Mouse (Mus musculus) ovary, adult 18-20 months (tissue): ENCODE results near the gene Zfp580.

Source experiments
- DNase-seq: peaks from one replicate; pipeline ENCODE4 v3.0.0; 2022; ENCODE audit warnings: low spot score, mixed read lengths

The Zfp580 gene

GRCm38 (mm10) chr7:5035628-5036027, 15.7 kb upstream of the Zfp580 start:
- no peak for DNase-seq

- DNase-seq = no peak
These were observed 15.2 kb upstream of the Zfp580 start for GRCm38 (mm10) chr7:5036136-5036535.

DNA sequence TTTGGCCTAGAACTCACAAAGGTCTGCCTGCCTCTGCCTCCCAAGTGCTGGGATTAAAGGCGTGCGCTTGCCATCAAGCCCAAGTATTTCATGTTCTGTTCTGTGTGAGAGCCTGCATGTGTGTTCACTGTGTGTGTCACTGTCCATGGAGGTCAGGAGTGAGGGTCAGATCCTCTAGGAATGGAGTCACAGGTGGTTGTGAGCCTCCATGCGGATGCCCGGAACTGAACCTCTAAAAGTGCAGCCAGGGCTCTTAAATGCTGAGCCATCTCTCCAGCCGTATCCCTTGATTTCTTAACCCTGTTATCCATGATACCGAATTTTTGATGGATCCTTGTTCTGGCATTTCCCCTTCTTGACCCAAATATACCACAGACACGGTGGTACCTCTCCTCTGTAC, 14.3 kb upstream of the Zfp580 start:
- DNase-seq = no peak

GRCm38 (mm10) chr7:5037467-5037866, 13.9 kb upstream of the Zfp580 start:
- no peak for DNase-seq

GRCm38 (mm10) chr7:5038109-5038732, 13.1 kb upstream of the Zfp580 start, which contains the start of gene Zfp784:
Zfp784 (minus strand) TSS chr7:5038446.
- peak; percentile 88 for DNase-seq

- no peak for DNase-seq
These were observed 12.4 kb upstream of the Zfp580 start for GRCm38 (mm10) chr7:5038940-5039339.

DNA sequence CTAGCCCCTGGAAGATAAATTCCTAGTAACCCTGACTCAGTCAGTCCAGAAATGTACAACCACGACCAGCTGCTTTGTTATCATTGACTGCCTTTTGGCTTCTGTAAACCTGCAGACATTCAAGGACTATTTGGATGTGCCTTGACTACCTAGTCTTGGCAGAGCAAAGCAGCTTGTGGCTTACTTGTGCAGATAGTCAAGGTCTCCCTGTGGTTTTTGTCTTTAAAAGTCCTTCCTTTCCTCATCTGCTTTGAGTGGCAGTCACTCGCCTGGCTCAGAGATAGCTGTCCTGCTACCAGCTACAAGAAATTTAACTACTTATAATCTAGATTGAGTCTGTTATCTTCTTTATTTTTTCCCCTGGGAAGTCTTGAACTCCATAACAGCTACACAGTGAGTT, 6.4 kb upstream of the Zfp580 start:
- DNase-seq = no peak

GRCm38 (mm10) chr7:5046112-5046511, 5.2 kb upstream of the Zfp580 start:
- DNase-seq = no peak

- no peak for DNase-seq
These were observed 4.0 kb upstream of the Zfp580 start for GRCm38 (mm10) chr7:5047313-5047712.

DNA sequence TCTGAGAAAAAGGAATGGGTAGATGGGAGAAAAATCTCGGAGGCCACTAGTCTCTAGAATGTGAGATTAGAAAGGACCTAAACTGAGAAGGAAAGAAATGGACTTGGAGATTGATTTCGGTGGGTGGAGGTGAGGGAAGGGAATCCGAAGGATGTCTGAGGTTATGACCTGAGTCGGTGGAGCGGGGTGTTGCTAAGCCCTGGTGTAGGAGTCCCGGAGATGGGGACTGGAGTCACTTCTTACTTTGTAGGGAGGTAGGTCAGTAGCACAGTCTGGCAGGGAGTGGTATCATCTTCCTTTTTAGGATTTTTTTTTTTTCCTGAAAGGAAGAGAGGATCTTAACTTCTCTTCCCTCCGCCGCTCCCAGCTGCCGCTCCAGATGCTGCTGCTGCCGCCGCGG, 1.1 kb downstream of the Zfp580 start:
- DNase-seq = no peak

- no peak for DNase-seq
These were observed 1.6 kb downstream of the Zfp580 start for GRCm38 (mm10) chr7:5052931-5053343.

- DNase-seq = no peak
These were observed 2.3 kb downstream of the Zfp580 start for GRCm38 (mm10) chr7:5053456-5054179.

GRCm38 (mm10) chr7:5056651-5057263, 5.4 kb downstream of the Zfp580 start:
- DNase-seq = no peak

- no peak for DNase-seq
These were observed 6.0 kb downstream of the Zfp580 start for GRCm38 (mm10) chr7:5057381-5057780.

DNA sequence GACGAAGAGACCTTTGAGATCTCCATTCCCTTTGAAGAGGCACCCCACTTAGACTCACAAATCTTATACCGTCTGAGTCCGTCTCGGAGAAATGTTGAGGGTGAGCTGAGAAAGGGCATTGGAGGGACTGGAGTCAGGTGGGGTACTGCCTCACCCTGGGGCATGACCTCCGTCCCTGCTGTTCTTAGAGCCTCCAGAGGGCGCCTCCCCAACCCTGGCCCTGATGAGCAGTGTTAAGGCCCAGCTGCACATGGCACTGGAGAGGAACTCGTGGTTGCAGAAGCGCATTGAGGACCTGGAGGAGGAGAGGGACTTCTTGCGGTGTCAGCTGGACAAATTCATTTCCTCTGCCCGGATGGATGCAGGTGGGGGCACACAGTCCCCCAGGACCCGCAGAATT, 6.5 kb downstream of the Zfp580 start:
- DNase-seq = no peak

DNA sequence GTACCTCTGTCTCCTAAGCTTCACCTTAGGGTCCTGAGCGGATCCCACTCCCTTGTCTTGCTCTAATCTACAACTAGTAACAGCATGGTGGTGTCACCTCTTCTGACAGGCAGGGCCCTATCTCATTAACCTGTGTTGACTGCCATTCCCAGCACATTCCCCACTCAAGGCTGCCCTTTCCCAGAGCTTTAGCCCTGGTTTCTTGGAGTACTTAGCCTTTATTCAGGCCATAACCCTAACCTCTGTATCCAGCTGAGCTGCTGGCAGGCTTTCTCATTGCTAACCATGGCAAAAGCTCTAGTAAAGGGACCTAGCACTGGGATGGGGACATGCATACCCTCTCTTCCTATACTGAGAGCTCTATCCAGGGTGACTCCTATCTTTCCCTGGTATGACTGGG, 7.3 kb downstream of the Zfp580 start:
- DNase-seq = no peak

- DNase-seq = no peak
These were observed 8.1 kb downstream of the Zfp580 start for GRCm38 (mm10) chr7:5059421-5059820.

GRCm38 (mm10) chr7:5060239-5060731, 8.9 kb downstream of the Zfp580 start:
- DNase-seq = peak; percentile 72

DNA sequence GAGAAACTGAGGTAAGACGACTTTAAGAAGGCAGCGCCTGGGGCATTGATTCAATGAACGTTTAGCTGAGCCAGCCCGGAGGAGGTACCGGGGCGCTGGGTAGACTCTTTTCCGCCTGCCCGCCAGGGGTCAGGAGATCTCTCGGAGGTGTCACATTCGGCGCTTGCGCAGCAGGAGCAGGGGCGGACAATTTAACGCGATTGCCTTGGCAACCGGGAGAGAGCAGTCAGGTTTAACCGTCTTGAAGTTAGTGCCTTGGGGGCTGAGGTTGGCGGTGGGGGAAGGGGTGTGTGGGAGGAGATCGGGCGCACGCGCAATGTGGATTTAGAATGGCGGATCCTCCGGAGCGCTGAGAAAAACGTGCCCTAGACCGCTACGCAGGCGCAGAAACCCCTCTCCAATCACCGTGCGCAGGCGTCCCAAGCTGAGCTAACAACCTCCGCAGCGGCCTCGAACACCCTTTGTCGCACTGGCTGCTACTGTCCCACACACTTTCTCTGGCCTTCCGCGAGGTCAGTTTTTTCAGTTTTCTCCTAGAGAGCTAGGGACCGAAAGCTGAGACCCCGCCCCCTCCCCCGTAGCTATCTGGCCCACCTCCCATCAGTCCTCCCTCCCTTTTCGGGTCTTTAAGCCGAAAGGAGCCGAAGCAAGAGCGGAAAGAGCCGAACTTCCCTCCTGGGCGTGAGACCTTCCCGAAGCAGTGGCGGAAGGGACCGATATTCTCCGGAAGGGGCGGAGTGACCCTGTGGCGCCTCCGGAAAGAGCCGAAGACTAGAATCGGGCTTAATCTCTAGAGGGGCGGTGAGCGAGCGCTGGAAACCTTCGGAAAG, 9.8 kb downstream of the Zfp580 start:
- DNase-seq = peak; percentile 96

DNA sequence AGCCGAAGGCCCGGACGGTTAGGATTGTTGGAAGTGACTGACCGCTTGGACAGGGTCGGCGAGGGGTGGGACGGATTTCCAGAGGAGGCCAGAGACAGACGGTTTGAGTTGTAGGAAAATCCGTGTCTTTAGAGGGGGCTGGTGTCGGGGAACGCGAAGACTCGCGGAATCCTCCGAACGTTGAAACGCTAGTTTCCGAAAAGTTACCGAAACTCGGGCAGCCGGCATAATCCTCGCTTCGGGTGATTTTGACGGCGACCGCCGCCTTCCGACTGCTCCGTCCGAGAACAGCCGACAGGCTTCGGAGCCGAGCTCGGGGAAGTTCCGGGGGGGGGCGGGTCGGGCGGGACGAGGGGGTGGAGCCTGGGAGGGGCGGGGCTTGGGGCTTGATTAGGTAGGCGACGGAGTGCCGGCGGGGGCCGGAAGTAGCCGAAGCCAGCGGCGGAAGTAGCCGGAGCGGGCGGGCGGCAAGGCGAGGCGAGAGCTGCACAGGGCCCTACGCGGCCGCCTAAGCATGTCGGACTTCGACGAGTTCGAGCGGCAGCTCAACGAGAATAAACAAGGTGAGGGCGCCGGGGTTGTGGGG, 10.5 kb downstream of the Zfp580 start, which contains the start of gene U2af2:
U2af2 (plus strand) TSS at position 370 of the 586 bp plus-strand sequence.
- peak; percentile 90 for DNase-seq

GRCm38 (mm10) chr7:5062360-5063001, 11.1 kb downstream of the Zfp580 start:
- no peak for DNase-seq
